Mouse (Mus musculus) right cerebral cortex, postnatal 14 days (tissue): ENCODE data around the gene Hoxc11.

Experiments
- DNase-seq: peaks from one replicate; pipeline ENCODE4 v3.0.0; 2022

The Hoxc11 gene

DNA sequence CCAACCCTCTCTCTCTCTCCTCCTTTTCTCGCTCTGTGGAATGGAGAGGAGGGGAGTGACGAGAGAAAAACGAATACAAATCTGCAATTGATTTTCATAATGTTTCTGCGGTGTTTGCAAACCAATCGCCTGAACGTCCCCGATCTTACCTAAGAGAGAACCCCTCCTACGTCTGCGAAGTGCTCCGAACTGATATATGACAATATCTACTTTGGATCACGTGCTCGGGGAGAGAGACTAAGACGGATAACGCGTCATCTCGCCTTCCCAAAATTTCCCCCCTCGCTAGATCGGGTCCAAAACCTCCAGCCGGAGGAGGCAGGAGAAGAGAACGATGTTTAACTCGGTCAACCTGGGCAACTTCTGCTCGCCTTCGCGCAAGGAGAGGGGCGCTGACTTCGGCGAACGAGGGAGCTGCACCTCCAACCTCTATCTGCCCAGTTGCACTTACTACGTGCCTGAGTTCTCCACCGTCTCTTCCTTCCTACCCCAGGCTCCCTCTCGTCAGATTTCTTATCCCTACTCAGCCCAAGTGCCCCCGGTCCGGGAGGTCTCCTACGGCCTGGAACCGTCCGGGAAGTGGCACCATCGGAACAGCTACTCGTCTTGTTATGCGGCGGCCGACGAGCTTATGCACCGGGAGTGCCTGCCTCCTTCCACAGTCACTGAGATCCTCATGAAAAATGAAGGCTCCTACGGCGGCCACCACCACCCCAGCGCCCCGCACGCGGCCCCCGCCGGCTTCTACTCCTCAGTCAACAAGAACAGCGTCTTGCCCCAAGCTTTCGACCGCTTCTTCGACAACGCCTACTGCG is at the start of gene Hoxc11:
TSS of gene Hoxc11 (plus strand) at position 236 of the 815 bp plus-strand sequence.
- no peak for DNase-seq

DNA sequence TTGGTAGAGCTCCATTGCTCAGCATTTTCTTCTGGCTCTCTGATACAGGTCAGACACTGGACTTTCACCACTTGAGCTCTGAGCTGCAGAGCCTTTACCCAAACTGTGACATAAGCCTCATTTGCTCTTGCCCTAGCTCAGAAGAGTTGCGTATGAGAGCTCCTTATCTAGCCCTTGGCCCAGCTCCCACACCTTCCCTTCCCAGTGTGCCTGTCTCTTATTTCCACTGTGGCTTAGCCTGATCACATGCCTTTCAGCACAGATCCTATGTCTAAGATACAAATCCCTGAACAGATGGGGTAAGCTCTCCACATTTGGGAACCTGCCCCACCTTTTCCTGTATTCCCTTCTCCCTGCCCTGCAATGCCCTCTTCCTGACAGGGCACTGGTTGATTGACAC is 49.3 kb upstream of the Hoxc11 start:
- DNase-seq: no peak

DNA sequence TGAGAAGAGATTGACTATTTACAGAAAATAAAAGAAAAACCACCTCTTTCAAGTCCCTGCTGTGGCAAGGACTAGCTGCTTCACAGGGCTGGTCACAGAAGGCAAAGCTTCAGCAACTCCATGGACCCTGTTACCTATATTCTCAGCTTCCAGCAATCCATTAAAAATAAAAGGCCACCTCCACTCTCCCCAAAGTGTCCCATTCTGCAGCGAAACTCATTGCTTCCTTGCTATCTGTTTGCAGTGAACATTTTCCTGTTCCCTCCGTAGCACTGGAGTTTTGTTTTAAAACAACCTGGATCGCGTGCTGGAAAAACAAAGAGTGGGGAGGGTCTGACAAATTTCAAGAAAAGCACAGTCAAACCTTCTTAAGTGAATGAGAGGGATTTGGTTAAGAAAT is 44.7 kb upstream of the Hoxc11 start:
- DNase-seq: no peak

DNA sequence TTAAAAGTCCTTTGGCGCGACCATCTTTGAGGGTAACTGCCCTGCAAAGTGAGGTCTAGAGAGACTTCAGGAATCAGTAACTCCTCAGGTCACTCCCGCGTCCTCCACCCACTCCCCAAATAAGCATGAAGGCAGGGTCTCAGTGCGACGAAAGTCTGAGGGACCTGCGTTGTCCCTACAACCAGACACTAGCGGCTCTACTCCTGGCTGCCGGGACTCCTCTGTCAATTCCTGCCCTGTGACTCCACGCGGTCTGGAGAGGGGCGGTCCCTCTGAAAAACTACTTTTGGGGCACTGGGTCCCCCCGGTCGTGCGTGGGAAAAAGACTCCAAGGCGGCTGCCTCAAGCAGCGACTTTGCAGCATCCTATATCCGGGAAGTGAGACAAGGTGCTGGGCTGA is 44.2 kb upstream of the Hoxc11 start:
- no peak for DNase-seq

DNA sequence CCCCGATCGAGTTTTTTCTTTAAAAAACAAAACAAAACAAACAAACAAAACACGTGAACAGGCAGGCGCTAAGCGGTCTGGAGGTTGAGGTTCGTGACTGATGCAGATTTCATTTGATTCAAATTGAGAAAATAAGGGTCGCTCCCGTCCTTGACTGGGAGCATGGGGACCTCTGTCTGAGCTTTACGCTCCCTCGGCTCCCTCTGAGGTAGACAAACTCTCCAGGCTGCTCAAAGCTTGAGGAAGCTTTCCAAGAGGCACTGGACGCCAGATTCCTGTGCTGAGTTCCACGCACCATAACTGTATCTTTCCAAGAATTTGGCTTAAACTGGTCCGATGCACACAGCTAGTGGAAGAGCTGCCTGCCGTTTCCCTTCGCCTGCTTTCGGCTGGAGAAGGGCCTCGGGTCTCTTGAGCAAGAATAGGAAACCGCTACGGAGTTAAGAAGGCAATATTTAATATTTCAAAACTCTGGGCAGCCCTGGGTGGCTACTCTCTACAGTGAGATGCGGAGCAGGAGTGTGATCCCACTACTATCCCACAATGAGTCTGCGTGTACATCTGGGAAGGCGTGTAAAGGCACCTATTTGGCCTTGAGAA is 43.6 kb upstream of the Hoxc11 start:
- DNase-seq: no peak

DNA sequence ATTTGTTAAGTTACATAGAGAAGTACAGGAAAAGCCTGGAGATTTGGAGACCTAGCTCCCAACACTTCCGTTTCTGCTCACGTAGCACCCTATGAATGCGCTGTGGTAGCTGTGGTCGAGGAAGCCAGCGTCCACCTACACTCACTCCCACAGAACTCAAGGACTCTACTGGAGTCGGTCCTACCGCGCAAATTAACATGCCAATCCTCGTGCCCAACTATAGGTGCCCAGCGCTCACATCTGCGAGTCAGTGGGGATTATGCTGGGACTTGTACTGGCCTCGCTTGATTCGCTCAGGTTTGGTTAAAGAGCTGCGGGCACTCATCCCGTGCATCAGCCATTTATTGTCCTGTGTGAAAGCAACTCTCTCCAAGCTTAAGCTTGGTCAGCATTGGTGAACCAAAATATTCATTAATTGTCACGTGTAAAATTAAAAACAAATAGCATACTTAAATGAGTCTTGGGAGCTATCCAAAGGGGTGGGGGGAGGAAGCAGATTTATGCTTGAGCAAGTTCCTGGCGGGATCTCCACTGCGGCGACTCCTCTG is 41.1 kb upstream of the Hoxc11 start:
- no peak for DNase-seq

DNA sequence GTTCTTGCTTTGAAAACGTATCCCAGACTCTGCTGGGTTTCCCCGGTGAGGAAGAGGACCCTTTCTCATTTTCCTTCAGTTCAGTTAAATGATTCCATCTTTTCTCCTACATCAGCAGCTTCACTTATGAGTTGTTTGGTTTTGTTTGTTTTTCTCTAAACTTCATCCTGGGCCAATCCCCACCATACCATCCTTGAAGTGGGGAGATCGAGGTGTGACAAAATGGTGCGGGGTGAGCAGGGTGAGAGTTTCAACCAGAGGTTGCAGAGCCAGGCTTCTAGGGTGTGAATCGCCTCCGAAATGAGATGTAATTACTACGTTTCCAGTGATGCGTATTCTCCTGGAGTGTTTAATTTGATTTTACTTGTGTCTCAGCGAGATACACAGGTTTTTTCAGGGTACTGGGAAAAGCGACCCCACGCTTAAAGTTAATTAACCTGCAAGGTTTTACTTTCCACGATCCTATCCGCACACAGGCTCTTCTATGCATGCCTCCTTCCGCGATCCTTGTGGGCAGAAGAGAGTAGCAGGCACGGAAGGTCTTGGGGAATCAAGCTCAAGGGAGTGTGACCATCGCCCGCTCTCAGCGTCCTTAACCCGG is 36.2 kb upstream of the Hoxc11 start:
- DNase-seq: no peak

DNA sequence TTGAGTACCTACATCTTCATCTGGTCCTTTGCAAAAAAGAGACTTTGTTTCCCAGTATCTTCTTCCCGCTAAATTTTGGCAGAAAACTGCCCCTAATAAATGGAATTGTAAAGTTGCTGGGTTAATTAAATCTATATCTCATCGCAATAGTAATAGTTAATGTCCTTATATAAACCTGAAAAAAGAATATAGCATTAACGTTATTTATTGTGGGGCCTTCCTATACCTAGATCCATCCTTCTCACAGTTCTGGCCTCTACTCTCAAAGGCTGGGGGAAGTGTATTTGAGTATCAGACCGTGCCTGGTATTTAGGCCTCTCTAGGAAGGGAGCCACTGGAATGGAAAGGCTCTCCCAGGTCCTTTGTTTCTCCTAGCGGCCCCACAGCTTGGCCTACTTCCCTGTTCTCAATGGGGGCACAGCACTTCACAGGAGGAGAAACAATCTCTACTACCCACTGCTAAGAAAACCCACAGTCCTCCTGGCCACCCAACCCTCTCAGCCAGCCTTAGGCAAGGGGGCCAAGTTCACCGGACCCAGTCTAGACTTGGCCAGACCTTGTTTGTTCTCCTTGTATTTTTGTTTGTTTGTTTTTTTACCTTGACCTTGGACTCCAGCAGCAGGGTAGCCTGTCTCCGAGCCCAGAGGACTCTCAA is 35.5 kb upstream of the Hoxc11 start:
- no peak for DNase-seq

DNA sequence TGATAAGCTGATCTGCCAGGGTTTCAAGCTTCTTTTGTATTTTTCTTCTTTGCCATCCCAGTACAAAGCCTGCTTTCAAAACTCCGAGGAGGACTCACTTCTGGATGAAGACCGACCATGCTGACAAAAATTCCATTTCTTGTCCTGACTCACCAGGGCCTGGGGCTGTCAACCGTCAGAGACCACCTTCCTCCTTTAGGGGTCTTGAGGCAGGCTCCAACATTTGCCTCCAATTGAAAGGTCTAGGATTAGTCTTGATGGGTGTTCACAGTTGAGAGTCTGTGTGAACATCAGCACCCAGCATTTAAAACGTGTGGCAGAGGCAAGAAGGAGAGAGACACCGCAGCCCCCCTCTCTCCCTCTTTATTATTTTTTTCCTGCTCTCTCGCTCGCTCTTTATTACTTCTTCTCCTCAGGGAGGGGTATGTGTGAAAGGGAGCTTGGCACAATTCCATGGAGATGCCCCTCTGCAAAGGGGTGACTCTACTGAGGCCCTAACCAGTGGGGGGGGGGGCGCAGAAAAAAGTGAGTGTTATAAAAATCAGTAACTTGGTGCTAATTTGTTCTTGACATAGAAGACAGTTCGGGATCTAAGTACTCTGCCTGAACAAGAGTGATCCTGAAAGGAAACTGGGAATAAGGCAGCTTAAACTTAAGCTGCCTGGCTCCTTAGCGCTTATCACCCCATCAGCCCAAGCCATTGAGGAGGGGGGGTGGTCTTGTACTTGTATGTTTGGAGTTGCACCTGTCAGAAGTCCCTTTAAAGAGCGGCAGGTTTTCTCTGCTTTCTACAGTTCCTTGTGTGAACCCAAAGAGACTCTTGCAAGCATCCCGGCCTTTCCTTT is 34.7 kb upstream of the Hoxc11 start:
- no peak for DNase-seq

DNA sequence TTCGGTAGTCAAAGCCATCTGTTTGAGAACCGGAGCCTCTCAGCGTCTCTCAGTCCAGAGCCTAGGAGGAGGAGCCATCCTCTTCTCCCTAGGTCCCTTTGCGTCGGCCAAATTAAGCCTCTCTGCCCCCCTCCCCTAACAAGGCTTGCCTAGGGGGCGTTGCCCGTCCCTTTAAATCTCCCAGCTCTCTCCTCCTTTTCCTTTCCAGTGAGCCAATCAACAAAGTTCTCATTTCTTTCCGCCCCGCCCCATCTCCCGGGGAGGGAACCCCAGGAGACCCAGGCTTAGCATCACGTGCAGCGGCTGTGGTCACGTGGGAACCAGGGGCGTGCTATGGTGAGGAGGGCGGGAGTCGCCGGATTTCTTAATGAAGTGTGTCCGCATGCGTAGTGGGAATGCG is 33.6 kb upstream of the Hoxc11 start:
- no peak for DNase-seq

DNA sequence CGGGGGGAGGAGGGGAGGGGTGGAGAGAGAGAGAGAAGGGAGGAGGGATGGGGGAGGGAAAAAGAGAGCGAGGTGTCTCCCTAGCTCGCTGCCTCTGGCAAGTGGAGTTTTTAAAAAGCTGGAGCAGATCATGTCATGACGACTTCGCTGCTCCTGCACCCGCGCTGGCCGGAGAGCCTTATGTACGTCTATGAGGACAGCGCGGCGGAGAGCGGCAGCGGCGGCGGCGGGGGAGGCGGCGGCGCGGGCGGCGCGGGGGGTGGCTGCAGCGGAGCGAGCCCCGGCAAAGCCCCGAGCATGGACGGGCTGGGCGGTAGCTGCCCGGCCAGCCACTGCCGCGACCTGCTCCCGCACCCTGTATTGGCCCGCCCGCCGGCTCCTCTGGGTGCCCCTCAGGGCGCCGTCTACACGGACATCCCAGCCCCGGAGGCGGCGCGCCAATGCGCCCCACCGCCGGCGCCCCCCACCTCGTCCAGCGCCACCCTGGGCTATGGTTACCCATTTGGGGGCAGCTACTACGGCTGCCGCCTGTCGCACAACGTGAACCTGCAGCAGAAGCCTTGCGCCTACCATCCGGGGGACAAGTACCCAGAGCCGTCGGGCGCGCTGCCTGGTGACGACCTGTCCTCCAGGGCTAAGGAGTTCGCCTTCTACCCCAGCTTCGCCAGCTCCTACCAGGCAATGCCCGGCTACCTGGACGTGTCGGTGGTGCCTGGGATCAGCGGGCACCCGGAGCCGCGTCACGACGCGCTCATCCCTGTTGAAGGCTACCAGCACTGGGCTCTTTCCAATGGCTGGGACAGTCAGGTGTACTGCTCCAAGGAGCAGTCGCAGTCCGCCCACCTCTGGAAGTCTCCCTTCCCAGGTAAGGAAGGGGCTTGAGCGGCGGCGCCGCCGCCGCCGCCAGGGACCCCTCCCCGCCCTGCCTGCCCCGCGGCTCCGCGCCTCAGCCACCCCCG is 32.9 kb upstream of the Hoxc11 start, which contains the start of gene Hoxc13:
TSS of gene Hoxc13 (plus strand) at position 51 of the 959 bp plus-strand sequence.
- DNase-seq: no peak

DNA sequence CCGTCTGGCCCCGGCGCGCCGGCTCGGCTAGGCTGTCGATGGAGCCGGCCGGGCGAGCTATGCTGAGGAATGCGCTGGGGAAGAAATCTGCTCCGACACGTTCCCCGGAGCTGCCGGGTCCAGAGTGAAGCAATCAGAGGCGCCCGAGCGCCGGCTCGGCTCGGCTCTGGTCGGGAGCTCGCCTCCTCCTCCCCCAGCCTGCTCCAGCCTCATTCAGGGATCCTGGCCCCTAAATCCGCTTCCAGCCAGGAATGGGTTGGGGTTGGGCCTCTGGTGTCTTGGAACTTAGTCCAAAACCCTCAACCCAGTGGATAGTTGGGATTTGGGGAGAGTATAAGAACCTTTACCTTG is 32.2 kb upstream of the Hoxc11 start:
- no peak for DNase-seq

DNA sequence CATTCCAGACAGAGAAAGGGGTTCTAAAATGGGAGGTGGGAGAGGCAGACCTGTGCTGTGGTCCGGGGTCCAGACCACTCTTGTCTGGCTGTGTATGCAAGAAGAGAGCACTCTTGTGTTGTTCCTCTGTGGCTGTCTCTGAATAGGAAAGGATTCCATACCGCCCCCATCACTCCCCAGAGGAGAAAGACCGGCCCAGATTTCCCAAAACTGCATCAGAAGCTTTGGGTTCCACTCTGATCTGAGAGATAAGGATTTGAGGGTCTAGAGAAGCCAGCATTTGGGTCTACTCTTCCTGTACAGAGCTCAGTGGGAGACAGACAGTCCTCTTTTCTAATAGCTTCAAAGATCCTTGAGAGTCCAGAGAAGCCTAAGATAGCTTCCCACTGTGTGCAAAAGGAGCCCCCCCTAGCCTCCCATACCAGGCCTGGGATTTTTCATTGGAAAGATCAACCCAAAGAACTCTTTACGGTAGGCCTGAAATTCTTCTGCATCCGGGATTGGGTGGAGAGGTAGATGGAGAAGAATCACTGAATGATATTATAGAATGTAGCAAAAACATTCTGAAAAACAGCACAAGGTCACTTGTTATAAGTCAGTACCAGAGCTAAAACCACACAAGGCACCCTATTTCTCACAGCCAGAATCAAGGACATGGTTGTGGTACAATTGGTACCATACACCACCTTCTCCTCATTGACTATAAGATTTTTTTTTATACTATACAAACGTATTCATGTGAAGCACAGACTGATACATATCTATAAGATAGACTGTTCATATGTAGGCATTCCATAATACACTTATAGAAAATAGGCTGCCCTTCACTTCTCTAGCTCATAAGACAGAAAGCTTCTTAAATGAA is 31.4 kb upstream of the Hoxc11 start:
- DNase-seq: no peak

DNA sequence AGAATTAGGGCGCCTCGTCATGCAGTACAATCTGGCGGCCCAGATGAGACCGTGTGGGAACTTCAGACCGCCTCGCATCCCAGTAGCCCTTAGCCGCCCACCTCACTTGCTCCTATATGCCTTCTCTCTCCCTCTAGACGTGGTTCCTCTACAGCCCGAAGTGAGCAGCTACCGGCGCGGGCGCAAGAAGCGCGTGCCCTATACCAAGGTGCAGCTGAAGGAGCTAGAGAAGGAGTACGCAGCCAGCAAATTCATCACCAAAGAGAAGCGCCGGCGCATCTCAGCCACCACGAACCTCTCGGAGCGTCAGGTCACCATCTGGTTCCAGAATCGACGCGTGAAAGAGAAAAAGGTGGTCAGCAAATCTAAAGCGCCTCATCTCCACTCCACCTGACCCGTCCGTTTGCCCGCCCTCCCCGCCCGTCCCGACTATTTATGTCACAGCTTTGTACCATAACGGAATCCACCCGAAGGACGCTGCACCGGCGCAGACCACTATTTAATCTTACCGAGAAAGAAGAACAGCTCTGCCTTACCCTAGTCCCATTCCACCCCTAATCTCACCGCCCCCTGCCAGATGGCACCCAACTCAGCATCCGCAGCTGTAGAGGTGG is 27.1 kb upstream of the Hoxc11 start:
- DNase-seq: no peak

DNA sequence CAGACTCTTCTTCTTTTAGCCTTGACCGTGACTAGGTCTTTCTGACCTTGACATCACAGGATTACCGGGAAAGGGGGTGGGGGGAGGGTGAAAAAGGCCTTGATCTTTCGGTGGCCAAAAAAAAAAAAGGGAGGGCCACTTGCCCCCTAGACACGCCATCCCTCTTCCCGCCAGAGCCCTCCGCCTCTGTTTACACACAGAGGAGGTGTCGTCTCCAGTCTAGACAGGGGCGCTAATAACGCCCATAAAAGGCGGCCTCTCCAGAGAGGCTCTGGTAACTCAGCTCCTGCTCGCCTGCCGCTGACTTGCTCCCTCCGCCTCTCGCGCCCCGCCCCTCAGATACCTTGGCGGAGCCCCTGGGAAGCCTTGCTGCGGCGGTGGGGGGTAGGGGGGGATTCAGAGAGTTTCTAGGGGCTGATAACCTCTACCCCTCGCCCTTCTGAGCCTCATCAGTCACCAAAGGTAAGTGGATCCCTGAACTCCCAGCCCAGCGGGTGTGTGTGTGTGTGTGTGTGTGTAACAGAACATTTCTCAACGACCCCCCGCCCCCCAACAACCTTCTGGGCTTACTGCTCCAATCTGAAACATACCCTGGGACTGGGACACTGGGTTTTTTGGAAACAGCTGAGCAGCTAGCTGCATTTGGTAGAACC is 22.4 kb upstream of the Hoxc11 start:
- DNase-seq: no peak

DNA sequence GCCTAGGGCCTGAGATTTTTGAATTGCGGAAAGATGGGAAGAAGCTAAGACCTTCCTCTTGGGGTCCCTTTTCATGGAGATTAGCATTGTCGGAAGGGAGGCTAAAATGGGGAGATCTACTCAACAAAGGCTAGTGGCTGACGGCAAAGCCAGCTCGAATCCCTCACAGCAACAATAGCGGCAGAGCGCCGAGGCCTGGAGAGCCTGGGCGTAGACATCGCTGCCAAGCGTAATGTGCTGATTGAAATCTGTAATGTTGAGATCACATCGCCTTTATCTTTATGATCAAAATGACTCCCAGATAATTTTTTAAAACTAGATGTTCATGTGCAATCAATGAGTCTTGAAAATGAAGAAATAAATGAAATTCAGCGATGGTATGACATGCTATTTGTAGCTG is 19.8 kb upstream of the Hoxc11 start:
- no peak for DNase-seq

DNA sequence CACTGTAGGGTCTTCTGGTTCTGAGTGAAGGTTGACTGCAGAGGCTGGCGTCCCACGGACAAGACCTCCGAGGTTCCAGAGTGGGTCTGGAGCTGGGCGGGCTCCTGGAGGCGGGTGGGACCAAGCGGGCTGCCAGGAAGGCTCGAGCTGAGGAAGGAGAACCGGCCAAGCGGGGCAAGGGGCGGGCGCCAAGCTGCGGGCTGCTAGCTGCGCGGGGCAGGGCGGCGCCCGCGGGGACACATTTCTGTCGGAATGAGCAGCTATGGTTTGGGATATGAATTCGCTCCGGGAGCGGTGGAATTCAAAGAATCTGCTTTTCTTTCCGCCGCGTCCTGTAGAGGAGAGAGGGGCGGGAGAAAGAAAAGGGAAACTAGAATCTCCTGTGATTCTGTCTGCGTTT is 19.3 kb upstream of the Hoxc11 start:
- DNase-seq: no peak

DNA sequence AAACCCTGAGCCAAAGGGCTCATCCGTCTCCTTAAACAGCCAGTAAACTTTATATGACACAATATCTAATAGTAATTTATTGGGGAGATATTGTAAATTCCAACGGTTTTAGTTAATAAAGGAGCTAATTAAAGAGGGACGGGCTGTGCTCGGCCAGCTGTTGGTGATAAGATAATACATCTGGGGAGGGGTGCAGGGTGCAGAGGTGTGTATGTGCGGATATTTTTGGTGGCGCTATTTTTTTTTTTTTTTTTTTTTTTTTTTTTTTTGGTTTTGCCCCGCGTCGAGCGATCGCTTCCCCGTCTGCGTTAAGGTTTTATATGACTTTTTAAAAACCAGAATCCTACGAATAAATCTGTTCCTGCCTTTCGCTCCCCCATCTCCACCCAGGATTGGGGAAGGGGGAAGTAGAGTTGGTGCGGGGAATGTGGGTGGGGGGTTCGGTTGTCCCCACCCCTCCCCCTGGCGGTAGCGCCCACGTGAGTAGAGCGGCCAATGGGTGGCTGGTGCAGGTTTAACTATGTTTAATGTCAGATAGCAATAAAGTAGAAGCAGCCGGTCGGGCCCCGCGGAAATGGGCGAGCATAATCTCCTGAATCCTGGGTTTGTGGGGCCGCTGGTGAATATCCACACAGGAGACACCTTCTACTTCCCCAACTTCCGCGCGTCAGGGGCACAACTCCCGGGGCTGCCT is 17.8 kb upstream of the Hoxc11 start, which contains the start of gene Hoxc12:
TSS of gene Hoxc12 (plus strand) at position 479 of the 694 bp plus-strand sequence.
- no peak for DNase-seq
